21 mouse cellular contexts compared by ENCODE assay signal in genomic region chr4:55603821-55604435, GRCm38 (mm10).
A peak's percentile ranks its signal among the peaks of the same experiment; 100 is the strongest.
DNase-seq lines count a peak whose midpoint lies in the region; ATAC-seq and TF ChIP-seq lines count a peak whose summit lies in the region.
"Had no signal": no experiment of that assay in that cellular context is flagged by ENCODE, and none has a peak within 500 bp of the region (broad histone marks: within the 10 kb centered on the region; RNA-seq: fewer than 3 reads in every experiment).

No protein-coding gene starts in this region.

- no peaks in the 10 kb centered on the region for H3K9me3 ChIP-seq in embryonic facial prominence, embryonic 14.5 days (ENCODE audit: control insufficient read depth, low read length)
- H3K9me3 ChIP-seq in hindbrain, postnatal 0 days (ENCODE audit: low read length), result no peaks in the 10 kb centered on the region
- H3K9me3 ChIP-seq: heart, embryonic 10.5 days; intestine, embryonic 15.5 days had no signal

- no peak overlapping the region for H3K4me3 ChIP-seq in gastrocnemius, adult 2 months
- no peak overlapping the region for H3K4me3 ChIP-seq in embryonic facial prominence, embryonic 14.5 days (ENCODE audit: low read depth, low read length)
- no peak overlapping the region for H3K4me3 ChIP-seq in hindbrain, postnatal 0 days (ENCODE audit: low read length)
- H3K4me3 ChIP-seq: heart, embryonic 10.5 days; intestine, embryonic 15.5 days; myocyte had no signal

- H3K4me2 ChIP-seq in embryonic facial prominence, embryonic 14.5 days (ENCODE audit: low read depth, low read length), result no peak overlapping the region
- H3K4me2 ChIP-seq in hindbrain, postnatal 0 days (ENCODE audit: low read depth, low read length), result no peak overlapping the region
- H3K4me2 ChIP-seq: lung, embryonic 14.5 days had no signal

- H3K4me1 ChIP-seq in embryonic facial prominence, embryonic 14.5 days (ENCODE audit: control insufficient read depth, insufficient read depth, low read length), result no peaks in the 10 kb centered on the region
- H3K4me1 ChIP-seq in hindbrain, postnatal 0 days (ENCODE audit: insufficient read depth, low read length), result no peaks in the 10 kb centered on the region
- H3K4me1 ChIP-seq: heart, embryonic 10.5 days had no signal

- ATAC-seq in embryonic facial prominence, embryonic 14.5 days (ENCODE audit: low read depth), result 0 out of 2 replicates have a peak, but pooled peaks have one; percentile 30
- ATAC-seq in hindbrain, postnatal 0 days, result peak; percentile 64; the same call in 1 of the 2 replicates
- ATAC-seq: forebrain, postnatal 0 days had no signal

- TF ChIP-seq CTCF in gastrocnemius, adult 2 months (IDR thresholded peaks at IDR 0.05), result no peak
- TF ChIP-seq CTCF in hindbrain, postnatal 0 days (IDR thresholded peaks at IDR 0.05; ENCODE audit: low read depth), result no peak

- H3K27me3 ChIP-seq in embryonic facial prominence, embryonic 14.5 days (replicated peaks; ENCODE audit: control insufficient read depth, insufficient read depth, low read length), result no peaks in the 10 kb centered on the region
- no peaks in the 10 kb centered on the region for H3K27me3 ChIP-seq in hindbrain, postnatal 0 days (ENCODE audit: insufficient read depth, low read length)
- H3K27me3 ChIP-seq: intestine, embryonic 15.5 days had no signal

- WGBS in embryonic facial prominence, embryonic 14.5 days, result 77% methylated on average over 4 of the region's 4 CpGs
- WGBS in hindbrain, postnatal 0 days, result 49% methylated on average over 4 of the region's 4 CpGs

- DNase-seq in gastrocnemius, adult 2 months, result no peak
- DNase-seq in gastrocnemius, postnatal 14 days, result no peak
- DNase-seq in left cerebral cortex, postnatal 4 days, result peak; percentile 33
- DNase-seq in left cerebral cortex, postnatal 36 days (ENCODE audit: low spot score in 2 of 2), result no peak
- DNase-seq in embryonic facial prominence, embryonic 14.5 days (ENCODE audit: low spot score), result no peak
- DNase-seq in hindbrain, postnatal 0 days (ENCODE audit: low spot score), result peak; percentile 47
- no peak for DNase-seq in kidney, postnatal 10 days
- no peak for DNase-seq in right cerebral cortex, postnatal 10 days (ENCODE audit: low spot score in 2 of 2)
- DNase-seq: adrenal gland, adult 2 months; cerebellum, adult 2 months; forebrain, postnatal 0 days; gastrocnemius, postnatal 36 days; kidney, postnatal 36 days; midbrain, embryonic 14.5 days; right cerebral cortex, postnatal 25 days; thymus, postnatal 14 days had no signal

- no peaks in the 10 kb centered on the region for H3K36me3 ChIP-seq in embryonic facial prominence, embryonic 14.5 days (ENCODE audit: control insufficient read depth, insufficient read depth, low read length)
- no peaks in the 10 kb centered on the region for H3K36me3 ChIP-seq in hindbrain, postnatal 0 days (ENCODE audit: insufficient read depth, low read length)
- H3K36me3 ChIP-seq: heart, embryonic 10.5 days; intestine, embryonic 15.5 days had no signal

- intact Hi-C loops in gastrocnemius, adult 2 months (cut with DNase I), result loop anchor here (5.0 kb wide), 1 partner anchor 48 kb away; no protein-coding TSS in a partner anchor
- intact Hi-C loops in gastrocnemius, postnatal 14 days (cut with DNase I; ENCODE audit: low total_unique reads), result no loop called here
- intact Hi-C loops in left cerebral cortex, postnatal 4 days (cut with DNase I), result no loop called here
- intact Hi-C loops in left cerebral cortex, postnatal 36 days (cut with DNase I), result no loop called here

- no peak overlapping the region for H3K9ac ChIP-seq in embryonic facial prominence, embryonic 14.5 days (ENCODE audit: low read depth, low read length)
- no peak overlapping the region for H3K9ac ChIP-seq in hindbrain, postnatal 0 days (replicated peaks; ENCODE audit: low read length)
- H3K9ac ChIP-seq: forebrain, postnatal 0 days; intestine, embryonic 15.5 days; liver, embryonic 14.5 days; lung, embryonic 14.5 days had no signal

- H3K27ac ChIP-seq in gastrocnemius, adult 2 months, result peak overlapping the region; percentile 71; the same call in 1 of the 2 replicates
- H3K27ac ChIP-seq in embryonic facial prominence, embryonic 14.5 days (replicated peaks; ENCODE audit: low read depth, low read length), result no peak overlapping the region
- H3K27ac ChIP-seq in hindbrain, postnatal 0 days, result no peak overlapping the region
- H3K27ac ChIP-seq: heart, embryonic 10.5 days; intestine, embryonic 15.5 days; liver, embryonic 14.5 days had no signal

Comparison
In these comparisons a context has a peak if more than half of its experiments do, and no peak if none do; other contexts are left out.
1. DNase-seq: peak in left cerebral cortex, postnatal 4 days (single experiment) and hindbrain, postnatal 0 days (single experiment); none in gastrocnemius, adult 2 months (single experiment), gastrocnemius, postnatal 14 days (single experiment), left cerebral cortex, postnatal 36 days (0 of 2), embryonic facial prominence, embryonic 14.5 days (single experiment), kidney, postnatal 10 days (single experiment) and right cerebral cortex, postnatal 10 days (0 of 2).